Mouse (Mus musculus) thymus, postnatal 10 days (tissue): ENCODE measurements around the gene Metap1d.
A peak's percentile ranks its signal among the peaks of the same experiment; 100 is the strongest.

Source experiments
- DNase-seq, 2 experiments: peaks; one replicate each; pipeline ENCODE4 v3.0.0; 2021; ENCODE audit warnings: low spot score in 2 of 2

Gene Metap1d

DNA sequence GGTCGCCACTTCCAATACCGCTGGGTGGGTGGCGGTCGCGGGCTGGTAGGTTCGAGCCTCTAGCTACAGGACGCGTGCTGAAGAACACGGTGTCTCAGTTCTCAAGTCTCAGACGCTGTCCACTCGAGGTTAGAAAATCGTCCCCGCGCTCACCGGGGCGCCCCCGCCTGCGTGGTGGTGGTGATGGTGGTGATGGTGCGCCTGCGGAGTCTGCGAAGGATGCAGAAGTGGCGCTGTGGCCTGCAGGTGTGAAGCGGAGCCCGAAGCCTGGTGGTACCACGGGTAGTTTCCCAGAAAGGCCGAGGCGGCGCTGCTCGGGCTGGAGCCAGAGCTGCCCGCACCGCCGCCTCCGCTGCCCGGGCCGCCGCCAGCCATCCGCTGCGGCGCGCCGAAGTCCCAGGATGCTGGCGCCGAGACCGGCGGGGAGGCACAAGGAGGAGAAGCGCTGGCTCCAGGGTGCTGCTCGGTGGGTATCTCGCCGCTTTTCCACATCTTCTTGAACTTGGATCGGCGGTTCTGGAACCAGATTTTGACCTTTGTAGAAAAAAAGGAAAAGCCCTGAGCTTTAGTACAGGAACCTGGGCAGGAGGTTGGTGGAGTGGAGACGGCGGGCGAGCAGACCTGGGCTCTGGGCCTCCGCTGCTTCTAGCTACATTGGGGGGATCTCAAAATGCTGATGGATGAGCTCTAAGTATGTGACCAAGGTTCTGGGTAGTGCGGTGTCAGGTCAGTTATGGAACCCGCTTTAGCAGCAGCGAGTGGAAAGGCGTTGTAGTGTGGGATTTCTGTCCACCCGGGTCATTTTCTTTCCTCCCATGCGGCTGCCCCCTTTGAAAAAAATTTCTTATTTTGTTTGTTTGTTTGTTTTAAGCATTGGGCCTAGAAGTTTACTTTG is 91.6 kb downstream of the Metap1d start:
- no peak for DNase-seq

- no peak for DNase-seq
Measured at GRCm38 (mm10) chr2:71545401-71545881, 92.4 kb downstream of the Metap1d start.

GRCm38 (mm10) chr2:71545882-71546639 is 93.0 kb downstream of the Metap1d start:
- DNase-seq = no peak

DNA sequence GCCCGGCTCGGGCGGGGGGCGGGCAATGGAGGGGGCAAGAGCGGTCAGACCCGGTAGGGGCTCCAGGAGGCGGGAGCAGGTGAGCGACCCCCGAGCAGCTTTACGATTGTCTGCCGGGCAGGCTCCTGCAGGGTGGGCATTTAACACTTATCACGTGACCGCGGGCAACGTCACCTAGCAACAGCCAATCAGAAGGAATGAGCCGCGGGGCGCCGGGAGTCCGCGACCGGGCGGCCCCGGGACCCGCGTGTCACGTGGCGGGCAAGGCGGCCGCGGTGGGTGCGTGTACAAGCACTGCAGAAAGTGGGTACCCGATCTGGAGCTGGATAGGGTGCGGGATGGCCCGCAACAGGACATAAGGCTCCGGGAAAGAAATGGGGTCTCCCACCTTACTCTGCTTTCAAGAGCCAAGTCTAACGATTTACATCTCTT is 93.6 kb downstream of the Metap1d start, which contains the start of gene Dlx2:
Dlx2 (minus strand) TSS at position 115 of the 432 bp plus-strand sequence.
- DNase-seq = peak in 1 of 2 experiments; percentile 27

DNA sequence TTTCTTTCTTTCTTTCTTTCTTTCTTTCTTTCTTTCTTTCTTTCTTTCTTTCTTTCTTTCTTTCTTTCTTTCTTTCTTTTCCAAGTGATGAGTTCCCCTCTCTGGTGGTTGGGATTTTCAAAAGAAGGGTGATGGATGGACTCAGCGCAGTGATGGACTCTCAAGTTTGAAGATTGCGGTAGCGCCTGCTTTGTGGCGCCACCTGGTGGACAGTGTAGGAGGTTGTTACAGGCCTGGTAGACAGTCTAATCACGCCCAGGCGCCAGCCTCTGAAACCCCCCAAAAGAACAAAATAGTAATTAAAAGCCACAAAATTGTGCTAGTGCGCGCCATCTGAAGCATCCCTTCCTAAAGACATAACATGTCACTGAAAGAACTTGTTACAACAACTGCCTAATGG is 94.8 kb downstream of the Metap1d start:
- peak; percentile 35 to 80 for DNase-seq

DNA sequence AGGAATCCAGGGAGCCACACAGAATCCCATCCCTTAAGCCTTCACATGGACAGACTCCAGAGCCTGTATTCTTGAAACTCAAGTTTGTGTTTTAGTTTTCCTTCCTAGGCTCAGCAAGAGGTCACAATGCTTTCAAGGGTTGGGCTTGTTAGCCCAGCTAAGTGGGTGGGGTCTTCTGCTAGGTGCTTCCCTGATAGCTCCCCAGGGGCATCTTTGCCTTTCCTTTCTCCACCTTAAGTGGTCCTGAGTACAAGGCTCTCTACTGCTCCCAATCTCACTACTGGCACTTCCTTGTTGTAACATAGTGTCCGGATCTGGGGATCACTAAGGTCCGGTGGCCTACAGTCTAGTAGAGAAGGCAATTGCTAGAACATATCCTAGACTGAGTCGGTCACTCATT is 97.3 kb downstream of the Metap1d start:
- no peak for DNase-seq

- no peak for DNase-seq
Measured at GRCm38 (mm10) chr2:71551704-71552103, 98.6 kb downstream of the Metap1d start.

DNA sequence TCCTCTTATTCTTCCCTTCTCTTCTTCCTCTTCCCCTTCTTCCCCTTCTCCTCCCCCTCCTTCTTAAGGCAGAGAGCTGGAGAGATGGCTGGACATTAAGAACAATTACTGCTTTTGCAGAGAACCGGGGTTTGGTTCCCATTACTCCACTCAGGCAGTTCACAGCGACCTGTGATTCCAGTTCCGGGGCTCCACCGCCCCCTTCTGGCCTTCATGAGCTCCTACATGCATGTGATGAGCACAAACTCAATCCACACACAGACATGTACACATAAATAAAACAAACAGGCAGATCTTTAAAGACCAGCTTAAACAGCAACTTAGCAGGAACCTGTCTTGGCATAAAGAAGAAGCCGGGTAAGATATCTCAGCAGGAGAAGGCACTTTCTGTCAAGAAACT is 103.0 kb downstream of the Metap1d start:
- no peak for DNase-seq

DNA sequence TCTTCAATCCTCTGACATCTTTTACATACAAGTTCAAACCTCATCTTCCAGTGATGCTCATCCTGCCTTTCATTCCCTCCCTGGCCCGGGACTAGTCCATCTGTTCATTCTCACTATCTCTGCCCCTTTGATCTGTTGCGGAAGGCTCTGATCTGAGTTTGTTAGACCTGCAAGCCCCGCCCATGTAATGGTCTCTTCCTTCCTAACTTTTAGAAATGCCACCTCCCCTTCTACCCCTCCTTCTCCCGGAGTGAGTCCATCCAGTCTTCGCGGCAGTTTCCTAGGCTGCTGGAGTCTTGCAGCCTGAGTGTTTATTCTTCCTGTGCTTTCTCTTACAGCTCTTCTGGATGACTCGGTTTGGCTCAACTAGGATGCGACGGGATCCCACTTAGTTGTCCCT is 113.4 kb downstream of the Metap1d start:
- DNase-seq = no peak

GRCm38 (mm10) chr2:71573736-71574135 is 120.7 kb downstream of the Metap1d start:
- no peak for DNase-seq
